Mouse (Mus musculus) forebrain, embryonic 10.5 days (tissue): ENCODE measurements around the gene Cct6b. TPM values are rescaled to one million over a fixed set of nuclear protein-coding genes. Genes with fewer than 3 reads are reported as not detected.
"Not testable (repeated sequence)": the region's sequence is repeated elsewhere in the genome, so short reads cannot be mapped to it uniquely, and the experiment has no call there.

Source experiments
- DNase-seq: peaks from one replicate; pipeline ENCODE4 v3.0.0-alpha.2; 2017; ENCODE audit warnings: low spot score; ENCODE audit errors: extremely low spot score
- H3K27ac ChIP-seq: fragments of 300-500 bp; sonication (generic); 2 replicates; pipeline ENCODE4 v1.5.1; 2016; ENCODE audit warnings: mild to moderate bottlenecking
- H3K27me3 ChIP-seq: fragments of 300-500 bp; sonication (generic); 2 replicates; pipeline ENCODE4 v1.6.1; 2016; ENCODE audit warnings: mild to moderate bottlenecking; ENCODE audit not compliant: poor library complexity, severe bottlenecking
- H3K36me3 ChIP-seq: fragments of 300-500 bp; sonication (generic); replicated peaks from 2 replicates; pipeline ENCODE4 v1.6.1; 2016; ENCODE audit warnings: mild to moderate bottlenecking, moderate library complexity
- H3K4me1 ChIP-seq: fragments of 300-500 bp; sonication (generic); 2 replicates; pipeline ENCODE4 v1.6.1; 2016
- H3K4me3 ChIP-seq: fragments of 300-500 bp; sonication (generic); 2 replicates; pipeline ENCODE4 v1.5.1; 2016; ENCODE audit warnings: mild to moderate bottlenecking, moderate library complexity
- H3K9me3 ChIP-seq: fragments of 300-500 bp; sonication (generic); 2 replicates; pipeline ENCODE4 v1.6.1; 2016; ENCODE audit warnings: mild to moderate bottlenecking, moderate library complexity
- WGBS: fragments of 180-500 bp; shearing (Covaris S2); methylation state at CpG from one replicate; pipeline ENCODE4 v1.1.7; 2016; 5-methylcytosine and 5-hydroxymethylcytosine counted together
- polyA plus RNA-seq: library from polyadenylated mRNA; unstranded; fragments of >200 nt; fragmentation: Nextera tagmentation; extraction: Ambion mirVana; gene quantifications from 2 replicates; pipeline ENCODE4 v1.2.1, GENCODE M21; 2016

Gene Cct6b
- polyA plus RNA-seq, 1 experiment from 2014 or later, result 0.33 TPM

- no peak for DNase-seq
- Histone ChIP-seq H3K27me3 (no peaks in the 10 kb centered on the region), H3K27ac (no peak overlapping the region), H3K4me3 (no peak overlapping the region), H3K4me1 (no peaks in the 10 kb centered on the region), H3K9me3 (no peaks in the 10 kb centered on the region), H3K36me3 (no peaks in the 10 kb centered on the region)
- 81% methylated on average over 5 of the region's 6 CpGs for WGBS
Observed at GRCm38 (mm10) chr11:82752349-82753115, 11.6 kb downstream of the Cct6b start.

- H3K36me3 ChIP-seq, result no peaks in the 10 kb centered on the region
- H3K9me3 ChIP-seq, result no peaks in the 10 kb centered on the region
- no peaks in the 10 kb centered on the region for H3K27me3 ChIP-seq
Observed at GRCm38 (mm10) chr11:82746857-82747366, 17.2 kb downstream of the Cct6b start.

GRCm38 (mm10) chr11:82746138-82746537 lies 18.0 kb downstream of the Cct6b start:
- Histone ChIP-seq H3K36me3 (no peaks in the 10 kb centered on the region), H3K4me1 (no peaks in the 10 kb centered on the region), H3K27ac (no peak overlapping the region), H3K4me3 (no peak overlapping the region), H3K9me3 (no peaks in the 10 kb centered on the region), H3K27me3 (no peaks in the 10 kb centered on the region)
- DNase-seq, result no peak
- WGBS, result 38% methylated on average over 6 of the region's 6 CpGs

More at GRCm38 (mm10) chr11:82746857-82747366, 17.2 kb downstream of the Cct6b start:
- H3K27ac ChIP-seq, result no peak overlapping the region
- H3K4me1 ChIP-seq, result no peaks in the 10 kb centered on the region
- WGBS, result 87% methylated on average over 8 of the region's 8 CpGs
- DNase-seq, result no peak
- no peak overlapping the region for H3K4me3 ChIP-seq

- Histone ChIP-seq H3K4me1 (no peaks in the 10 kb centered on the region), H3K36me3 (no peaks in the 10 kb centered on the region), H3K27me3 (no peaks in the 10 kb centered on the region), H3K4me3 (no peak overlapping the region), H3K27ac (no peak overlapping the region), H3K9me3 (no peaks in the 10 kb centered on the region)
- no peak for DNase-seq
Observed at GRCm38 (mm10) chr11:82739006-82739405, 25.1 kb downstream of the Cct6b start.

GRCm38 (mm10) chr11:82734227-82734626 lies 29.9 kb downstream of the Cct6b start:
- Histone ChIP-seq H3K36me3 (no peaks in the 10 kb centered on the region), H3K27me3 (no peaks in the 10 kb centered on the region), H3K27ac (no peak overlapping the region), H3K9me3 (no peaks in the 10 kb centered on the region), H3K4me3 (no peak overlapping the region), H3K4me1 (no peaks in the 10 kb centered on the region)
- DNase-seq, result no peak

- Histone ChIP-seq H3K36me3 (no peaks in the 10 kb centered on the region), H3K9me3 (peaks cover 3% of the 10 kb centered on the region; the same call in 1 of the 2 replicates), H3K4me3 (no peak overlapping the region), H3K4me1 (no peaks in the 10 kb centered on the region), H3K27ac (no peak overlapping the region), H3K27me3 (no peaks in the 10 kb centered on the region)
- WGBS, result 95% methylated on average over 2 of the region's 2 CpGs
- DNase-seq, result no peak
Observed at GRCm38 (mm10) chr11:82726862-82727261, 37.3 kb downstream of the Cct6b start.

- Histone ChIP-seq H3K27ac (no peak overlapping the region), H3K27me3 (no peaks in the 10 kb centered on the region), H3K4me3 (no peak overlapping the region), H3K4me1 (no peaks in the 10 kb centered on the region), H3K36me3 (no peaks in the 10 kb centered on the region), H3K9me3 (no peaks in the 10 kb centered on the region)
- WGBS, result 90% methylated on average over 12 of the region's 12 CpGs
- no peak for DNase-seq
Observed at GRCm38 (mm10) chr11:82719294-82719693, 44.8 kb downstream of the Cct6b start.

- Histone ChIP-seq H3K36me3 (no peaks in the 10 kb centered on the region), H3K4me3 (no peak overlapping the region), H3K27me3 (no peaks in the 10 kb centered on the region), H3K4me1 (no peaks in the 10 kb centered on the region), H3K9me3 (no peaks in the 10 kb centered on the region), H3K27ac (no peak overlapping the region)
- 84% methylated on average over 3 of the region's 3 CpGs for WGBS
- no peak for DNase-seq
Observed at GRCm38 (mm10) chr11:82712681-82713080, 51.4 kb downstream of the Cct6b start.

- Histone ChIP-seq H3K4me1 (peaks cover 6% of the 10 kb centered on the region; the same call in 1 of the 2 replicates), H3K27me3 (no peaks in the 10 kb centered on the region), H3K4me3 (no peak overlapping the region), H3K36me3 (no peaks in the 10 kb centered on the region), H3K9me3 (no peaks in the 10 kb centered on the region), H3K27ac (no peak overlapping the region)
- WGBS, result 83% methylated on average over 4 of the region's 4 CpGs
- DNase-seq, result no peak
Observed at GRCm38 (mm10) chr11:82708934-82709333, 55.2 kb downstream of the Cct6b start.

- peaks cover 17% of the 10 kb centered on the region for H3K4me1 ChIP-seq
- WGBS, result 77% methylated on average over 6 of the region's 6 CpGs
- H3K36me3 ChIP-seq, result no peaks in the 10 kb centered on the region
- H3K27me3 ChIP-seq, result no peaks in the 10 kb centered on the region
- H3K4me3 ChIP-seq, result no peak overlapping the region
- no peak for DNase-seq
- H3K27ac ChIP-seq, result no peak overlapping the region
- H3K9me3 ChIP-seq, result no peaks in the 10 kb centered on the region
Observed at GRCm38 (mm10) chr11:82705082-82705481, 59.0 kb downstream of the Cct6b start.

GRCm38 (mm10) chr11:82699865-82700410 lies 64.2 kb downstream of the Cct6b start:
- Histone ChIP-seq H3K4me1 (peaks cover 19% of the 10 kb centered on the region), H3K27ac (no peak overlapping the region), H3K4me3 (no peak overlapping the region), H3K27me3 (no peaks in the 10 kb centered on the region), H3K9me3 (no peaks in the 10 kb centered on the region), H3K36me3 (no peaks in the 10 kb centered on the region)
- DNase-seq, result no peak
- WGBS, result 86% methylated on average over 11 of the region's 11 CpGs

GRCm38 (mm10) chr11:82695930-82696329 lies 68.2 kb downstream of the Cct6b start:
- Histone ChIP-seq H3K27me3 (no peaks in the 10 kb centered on the region), H3K4me3 (no peak overlapping the region), H3K9me3 (no peaks in the 10 kb centered on the region), H3K4me1 (peaks cover 16% of the 10 kb centered on the region), H3K36me3 (no peaks in the 10 kb centered on the region), H3K27ac (0 out of 2 replicates have a peak overlapping the region, but pooled peaks have one; percentile 40)
- DNase-seq, result no peak
- WGBS, result 79% methylated on average over 7 of the region's 7 CpGs

GRCm38 (mm10) chr11:82694947-82695346 lies 69.2 kb downstream of the Cct6b start:
- not testable (repeated sequence) for DNase-seq, H3K27ac ChIP-seq, H3K9me3 ChIP-seq, H3K27me3 ChIP-seq, H3K36me3 ChIP-seq, H3K4me3 ChIP-seq
- peaks cover 23% of the 10 kb centered on the region for H3K4me1 ChIP-seq
